Mouse (Mus musculus): ENCODE measurements around the gene Ldlrad3.

- TF ChIP-seq MYOD1 (IDR thresholded peaks at IDR 0.05; ENCODE audit: control insufficient read depth, insufficient read length, low read depth) (no peak), CTCF (IDR thresholded peaks at IDR 0.05; ENCODE audit: control insufficient read depth, insufficient read depth, insufficient read length) (no peak), CEBPB (IDR thresholded peaks at IDR 0.05; ENCODE audit: low read depth) (no peak)
Observed at GRCm38 (mm10) chr2:101923181-101923580, 263.0 kb downstream of the Ldlrad3 start.
